Mouse (Mus musculus): Measurements from ENCODE around the gene Ptgs1. TPM values are rescaled to one million over a fixed set of nuclear protein-coding genes. Genes with fewer than 3 reads are reported as not detected.

Ptgs1 gene
- polyA plus RNA-seq, 1 experiment, result 15.4 TPM

- no peak for TF ChIP-seq CTCF (IDR thresholded peaks at IDR 0.05; ENCODE audit: extremely low read depth, insufficient read depth, low read length)
- Histone ChIP-seq H3K27ac (ENCODE audit: insufficient read depth, low read length) (no peak overlapping the region), H3K4me3 (ENCODE audit: insufficient read depth, low read length) (no peak overlapping the region), H3K4me1 (ENCODE audit: control insufficient read depth, insufficient read depth, low read length) (no peaks in the 10 kb centered on the region)
Observed at GRCm38 (mm10) chr2:36222168-36222848, 7.9 kb upstream of the Ptgs1 start.

GRCm38 (mm10) chr2:36223436-36223835 is 6.8 kb upstream of the Ptgs1 start:
- no peak overlapping the region for H3K27ac ChIP-seq (ENCODE audit: insufficient read depth, low read length)
- no peak overlapping the region for H3K4me3 ChIP-seq (ENCODE audit: insufficient read depth, low read length)
- TF ChIP-seq CTCF (IDR thresholded peaks at IDR 0.05; ENCODE audit: extremely low read depth, insufficient read depth, low read length), result no peak
- TF ChIP-seq POLR2A (IDR thresholded peaks at IDR 0.05; ENCODE audit: extremely low read depth, insufficient read depth, low read length), result no peak
- H3K4me1 ChIP-seq (ENCODE audit: control insufficient read depth, insufficient read depth, low read length), result no peaks in the 10 kb centered on the region

- Histone ChIP-seq H3K27ac (ENCODE audit: insufficient read depth, low read length) (no peak overlapping the region), H3K4me1 (ENCODE audit: control insufficient read depth, insufficient read depth, low read length) (no peaks in the 10 kb centered on the region)
- TF ChIP-seq CTCF (IDR thresholded peaks at IDR 0.05; ENCODE audit: extremely low read depth, insufficient read depth, low read length) (no peak), POLR2A (IDR thresholded peaks at IDR 0.05; ENCODE audit: extremely low read depth, insufficient read depth, low read length) (no peak)
Observed at GRCm38 (mm10) chr2:36224153-36224552, 6.1 kb upstream of the Ptgs1 start.

GRCm38 (mm10) chr2:36224599-36224998 is 5.6 kb upstream of the Ptgs1 start:
- no peak overlapping the region for H3K27ac ChIP-seq (ENCODE audit: insufficient read depth, low read length)
- no peak for TF ChIP-seq CTCF (IDR thresholded peaks at IDR 0.05; ENCODE audit: extremely low read depth, insufficient read depth, low read length)
- no peak for TF ChIP-seq POLR2A (IDR thresholded peaks at IDR 0.05; ENCODE audit: extremely low read depth, insufficient read depth, low read length)
- no peak overlapping the region for H3K4me3 ChIP-seq (ENCODE audit: insufficient read depth, low read length)
- H3K4me1 ChIP-seq (ENCODE audit: control insufficient read depth, insufficient read depth, low read length), result no peaks in the 10 kb centered on the region

More at GRCm38 (mm10) chr2:36224153-36224552, 6.1 kb upstream of the Ptgs1 start:
- H3K4me3 ChIP-seq (ENCODE audit: insufficient read depth, low read length), result no peak overlapping the region

- Histone ChIP-seq H3K27ac (ENCODE audit: insufficient read depth, low read length) (no peak overlapping the region), H3K4me3 (ENCODE audit: insufficient read depth, low read length) (peak overlapping the region; percentile 50), H3K4me1 (ENCODE audit: control insufficient read depth, insufficient read depth, low read length) (no peaks in the 10 kb centered on the region)
- no peak for TF ChIP-seq POLR2A (IDR thresholded peaks at IDR 0.05; ENCODE audit: extremely low read depth, insufficient read depth, low read length)
- no peak for TF ChIP-seq CTCF (IDR thresholded peaks at IDR 0.05; ENCODE audit: extremely low read depth, insufficient read depth, low read length)
Observed at GRCm38 (mm10) chr2:36230967-36231366, 741 bp downstream of the Ptgs1 start.

- Histone ChIP-seq H3K4me1 (ENCODE audit: control insufficient read depth, insufficient read depth, low read length) (no peaks in the 10 kb centered on the region), H3K4me3 (ENCODE audit: insufficient read depth, low read length) (no peak overlapping the region), H3K27ac (ENCODE audit: insufficient read depth, low read length) (no peak overlapping the region)
- TF ChIP-seq CTCF (IDR thresholded peaks at IDR 0.05; ENCODE audit: extremely low read depth, insufficient read depth, low read length) (no peak), POLR2A (IDR thresholded peaks at IDR 0.05; ENCODE audit: extremely low read depth, insufficient read depth, low read length) (no peak)
Observed at GRCm38 (mm10) chr2:36234526-36235368, 4.5 kb downstream of the Ptgs1 start.

GRCm38 (mm10) chr2:36235917-36236316 is 5.7 kb downstream of the Ptgs1 start:
- TF ChIP-seq CTCF (IDR thresholded peaks at IDR 0.05; ENCODE audit: extremely low read depth, insufficient read depth, low read length) (no peak), POLR2A (IDR thresholded peaks at IDR 0.05; ENCODE audit: extremely low read depth, insufficient read depth, low read length) (no peak)
- Histone ChIP-seq H3K4me1 (ENCODE audit: control insufficient read depth, insufficient read depth, low read length) (no peaks in the 10 kb centered on the region), H3K27ac (ENCODE audit: insufficient read depth, low read length) (no peak overlapping the region), H3K4me3 (ENCODE audit: insufficient read depth, low read length) (no peak overlapping the region)

GRCm38 (mm10) chr2:36236889-36237288 is 6.7 kb downstream of the Ptgs1 start:
- Histone ChIP-seq H3K27ac (ENCODE audit: insufficient read depth, low read length) (no peak overlapping the region), H3K4me1 (ENCODE audit: control insufficient read depth, insufficient read depth, low read length) (no peaks in the 10 kb centered on the region), H3K4me3 (ENCODE audit: insufficient read depth, low read length) (no peak overlapping the region)
- no peak for TF ChIP-seq POLR2A (IDR thresholded peaks at IDR 0.05; ENCODE audit: extremely low read depth, insufficient read depth, low read length)
- TF ChIP-seq CTCF (IDR thresholded peaks at IDR 0.05; ENCODE audit: extremely low read depth, insufficient read depth, low read length), result no peak

- Histone ChIP-seq H3K4me3 (ENCODE audit: insufficient read depth, low read length) (no peak overlapping the region), H3K4me1 (ENCODE audit: control insufficient read depth, insufficient read depth, low read length) (no peaks in the 10 kb centered on the region), H3K27ac (ENCODE audit: insufficient read depth, low read length) (no peak overlapping the region)
- TF ChIP-seq POLR2A (IDR thresholded peaks at IDR 0.05; ENCODE audit: extremely low read depth, insufficient read depth, low read length) (no peak), CTCF (IDR thresholded peaks at IDR 0.05; ENCODE audit: extremely low read depth, insufficient read depth, low read length) (no peak)
Observed at GRCm38 (mm10) chr2:36237557-36237956, 7.3 kb downstream of the Ptgs1 start.

- H3K27ac ChIP-seq (ENCODE audit: insufficient read depth, low read length), result no peak overlapping the region
- TF ChIP-seq CTCF (IDR thresholded peaks at IDR 0.05; ENCODE audit: extremely low read depth, insufficient read depth, low read length) (no peak), POLR2A (IDR thresholded peaks at IDR 0.05; ENCODE audit: extremely low read depth, insufficient read depth, low read length) (no peak)
Observed at GRCm38 (mm10) chr2:36238467-36238866, 8.2 kb downstream of the Ptgs1 start.

More at GRCm38 (mm10) chr2:36238467-36238866, 8.2 kb downstream of the Ptgs1 start:
- H3K4me3 ChIP-seq (ENCODE audit: insufficient read depth, low read length), result no peak overlapping the region
- no peaks in the 10 kb centered on the region for H3K4me1 ChIP-seq (ENCODE audit: control insufficient read depth, insufficient read depth, low read length)

Measured in cortical plate, adult 2 months (tissue).